Mouse (Mus musculus): Measurements from ENCODE around the gene Nr2f2. TPM values are rescaled to one million over a fixed set of nuclear protein-coding genes. Genes with fewer than 3 reads are reported as not detected.

Nr2f2 gene
- polyA plus RNA-seq, 1 experiment from 2014 or later, result 107 TPM

- Histone ChIP-seq H3K36me3 (no peaks in the 10 kb centered on the region), H3K4me2 (no peak overlapping the region), H3K9ac (no peak overlapping the region), H3K27me3 (peaks cover 36% of the 10 kb centered on the region), H3K4me3 (no peak overlapping the region), H3K27ac (no peak overlapping the region), H3K4me1 (peaks cover 29% of the 10 kb centered on the region), H3K9me3 (no peaks in the 10 kb centered on the region)
- WGBS, result 81% methylated on average over 13 of the region's 13 CpGs
- ATAC-seq (ENCODE audit: borderline replicate concordance, extremely low read depth, low FRiP score, low TSS enrichment), result no peak
Measured at GRCm38 (mm10) chr7:70336571-70337240, 29.8 kb downstream of the Nr2f2 start.

DNA sequence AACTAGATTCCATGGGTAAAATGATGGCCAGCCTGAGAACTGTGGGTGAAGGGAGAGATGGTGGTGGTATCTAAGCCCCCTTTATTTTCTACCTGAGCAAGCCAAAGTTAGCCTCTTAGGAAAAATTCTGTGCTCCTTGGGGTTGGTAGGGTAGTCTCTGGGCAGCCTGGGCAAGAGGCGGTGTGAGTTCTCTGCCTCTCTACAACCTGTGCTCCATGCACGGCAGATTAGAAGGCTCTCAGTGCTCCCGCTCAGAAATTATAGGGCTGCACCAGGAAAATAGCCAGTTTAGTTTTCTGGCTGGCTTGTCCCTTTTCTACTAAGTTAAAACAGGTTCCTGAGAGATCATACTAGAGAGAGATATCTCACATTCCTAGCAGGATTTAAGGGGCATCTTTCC, 30.4 kb downstream of the Nr2f2 start:
- Histone ChIP-seq H3K27me3 (peaks cover 41% of the 10 kb centered on the region), H3K9ac (no peak overlapping the region), H3K36me3 (no peaks in the 10 kb centered on the region), H3K4me2 (no peak overlapping the region), H3K4me3 (no peak overlapping the region), H3K9me3 (no peaks in the 10 kb centered on the region), H3K4me1 (peaks cover 35% of the 10 kb centered on the region), H3K27ac (no peak overlapping the region)
- 90% methylated on average over 3 of the region's 3 CpGs for WGBS
- ATAC-seq (ENCODE audit: borderline replicate concordance, extremely low read depth, low FRiP score, low TSS enrichment), result no peak

GRCm38 (mm10) chr7:70335411-70335810, 31.1 kb downstream of the Nr2f2 start:
- H3K9ac ChIP-seq, result no peak overlapping the region
- no peak overlapping the region for H3K4me3 ChIP-seq
- H3K9me3 ChIP-seq, result no peaks in the 10 kb centered on the region
- WGBS, result 33% methylated on average over 7 of the region's 7 CpGs
- peaks cover 41% of the 10 kb centered on the region for H3K4me1 ChIP-seq
- ATAC-seq (ENCODE audit: borderline replicate concordance, extremely low read depth, low FRiP score, low TSS enrichment), result no peak
- no peak overlapping the region for H3K4me2 ChIP-seq
- peaks cover 47% of the 10 kb centered on the region for H3K27me3 ChIP-seq
- H3K36me3 ChIP-seq, result no peaks in the 10 kb centered on the region
- H3K27ac ChIP-seq, result no peak overlapping the region

DNA sequence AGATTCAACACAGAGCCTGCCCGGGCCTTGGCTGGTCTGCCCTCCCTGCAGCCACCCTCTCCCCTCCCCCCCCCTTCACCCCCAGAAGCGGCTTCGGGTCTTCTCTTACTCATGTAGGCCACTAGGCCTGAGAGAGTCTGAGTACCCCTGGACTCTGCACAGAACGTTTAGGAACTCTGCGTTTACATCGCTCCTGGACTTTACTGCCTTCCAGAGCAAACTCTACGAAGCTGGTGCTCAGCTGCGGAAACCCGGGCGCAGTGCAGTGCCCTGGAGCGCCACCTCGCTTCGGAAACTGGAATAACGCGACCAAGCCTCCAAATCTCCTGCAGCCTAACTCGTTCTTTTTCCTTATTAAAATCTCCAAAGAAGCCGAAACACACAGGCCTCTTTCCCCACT, 31.7 kb downstream of the Nr2f2 start:
- WGBS, result 2% methylated on average over 17 of the region's 17 CpGs

GRCm38 (mm10) chr7:70333851-70334250, 32.7 kb downstream of the Nr2f2 start:
- Histone ChIP-seq H3K4me3 (no peak overlapping the region), H3K9ac (no peak overlapping the region), H3K36me3 (no peaks in the 10 kb centered on the region), H3K27me3 (peaks cover 62% of the 10 kb centered on the region), H3K27ac (no peak overlapping the region), H3K4me1 (peaks cover 41% of the 10 kb centered on the region), H3K9me3 (no peaks in the 10 kb centered on the region), H3K4me2 (no peak overlapping the region)
- WGBS, result 41% methylated on average over 11 of the region's 11 CpGs
- no peak for ATAC-seq (ENCODE audit: borderline replicate concordance, extremely low read depth, low FRiP score, low TSS enrichment)

More for the DNA sequence above, 31.7 kb downstream of the Nr2f2 start:
- ATAC-seq (ENCODE audit: borderline replicate concordance, extremely low read depth, low FRiP score, low TSS enrichment), result peak; percentile 44; the same call in 1 of the 2 replicates
- Histone ChIP-seq H3K36me3 (no peaks in the 10 kb centered on the region), H3K27me3 (peaks cover 52% of the 10 kb centered on the region), H3K9ac (no peak overlapping the region; the same call in 1 of the 2 replicates), H3K4me1 (peaks cover 41% of the 10 kb centered on the region), H3K4me3 (peak overlapping the region; percentile 23), H3K9me3 (no peaks in the 10 kb centered on the region), H3K27ac (no peak overlapping the region), H3K4me2 (peak overlapping the region; percentile 56)

- peaks cover 41% of the 10 kb centered on the region for H3K4me1 ChIP-seq
- WGBS, result 40% methylated on average over 14 of the region's 14 CpGs
- no peak for ATAC-seq (ENCODE audit: borderline replicate concordance, extremely low read depth, low FRiP score, low TSS enrichment)
- H3K9ac ChIP-seq, result no peak overlapping the region
- H3K4me2 ChIP-seq, result peak overlapping the region; percentile 93; the same call in 1 of the 2 replicates
- H3K4me3 ChIP-seq, result no peak overlapping the region
- no peaks in the 10 kb centered on the region for H3K9me3 ChIP-seq
- H3K36me3 ChIP-seq, result no peaks in the 10 kb centered on the region
- peaks cover 70% of the 10 kb centered on the region for H3K27me3 ChIP-seq
- H3K27ac ChIP-seq, result no peak overlapping the region
Measured at GRCm38 (mm10) chr7:70332926-70333664, 33.4 kb downstream of the Nr2f2 start.

GRCm38 (mm10) chr7:70332064-70332850, 34.3 kb downstream of the Nr2f2 start:
- peak overlapping the region; percentile 48 for H3K9ac ChIP-seq
- peaks cover 74% of the 10 kb centered on the region for H3K27me3 ChIP-seq
- H3K4me3 ChIP-seq, result peak overlapping the region; percentile 54
- peak; percentile 13; the same call in 1 of the 2 replicates for ATAC-seq (ENCODE audit: borderline replicate concordance, extremely low read depth, low FRiP score, low TSS enrichment)
- H3K9me3 ChIP-seq, result no peaks in the 10 kb centered on the region
- H3K4me2 ChIP-seq, result peak overlapping the region; percentile 93
- peaks cover 32% of the 10 kb centered on the region for H3K4me1 ChIP-seq
- no peak overlapping the region for H3K27ac ChIP-seq
- 10% methylated on average over 26 of the region's 26 CpGs for WGBS
- H3K36me3 ChIP-seq, result no peaks in the 10 kb centered on the region

GRCm38 (mm10) chr7:70331243-70332063, 35.1 kb downstream of the Nr2f2 start:
- peak overlapping the region; percentile 93 for H3K4me2 ChIP-seq
- peaks cover 78% of the 10 kb centered on the region for H3K27me3 ChIP-seq
- WGBS, result under 1% methylated on average over 48 of the region's 48 CpGs
- no peaks in the 10 kb centered on the region for H3K9me3 ChIP-seq
- peak overlapping the region; percentile 48 for H3K9ac ChIP-seq
- peak; percentile 70; the same call in 1 of the 2 replicates for ATAC-seq (ENCODE audit: borderline replicate concordance, extremely low read depth, low FRiP score, low TSS enrichment)
- H3K36me3 ChIP-seq, result no peaks in the 10 kb centered on the region
- H3K4me3 ChIP-seq, result peak overlapping the region; percentile 54
- no peak overlapping the region; the same call in 1 of the 2 replicates for H3K27ac ChIP-seq
- H3K4me1 ChIP-seq, result peaks cover 31% of the 10 kb centered on the region

DNA sequence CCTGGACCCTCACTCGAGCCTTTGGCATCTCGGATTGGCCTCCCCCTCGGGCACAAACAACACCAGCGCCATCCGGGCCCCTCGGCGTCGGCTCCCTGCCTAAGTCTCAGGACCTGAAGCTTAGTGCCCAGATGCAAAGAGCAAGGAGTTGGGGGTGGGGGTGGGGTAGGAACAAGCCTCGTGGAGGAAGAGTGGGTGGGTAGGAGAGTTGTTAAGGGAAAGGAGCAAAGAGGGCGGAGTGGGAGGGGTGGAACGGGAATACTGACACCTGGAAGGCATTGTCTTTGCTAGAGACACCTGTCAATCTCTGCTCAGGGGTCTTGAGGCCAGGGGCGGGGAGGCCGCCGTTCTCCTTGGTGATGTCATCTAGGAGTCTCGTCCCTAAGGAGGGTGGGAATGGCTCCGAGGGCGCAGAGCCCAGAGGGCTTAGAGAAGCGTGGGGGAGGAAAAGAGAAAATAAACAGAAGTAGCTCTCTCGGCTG, 35.7 kb downstream of the Nr2f2 start:
- Histone ChIP-seq H3K4me2 (peak overlapping the region; percentile 93), H3K9me3 (no peaks in the 10 kb centered on the region), H3K27ac (no peak overlapping the region), H3K9ac (peak overlapping the region; percentile 48), H3K4me1 (peaks cover 31% of the 10 kb centered on the region), H3K36me3 (no peaks in the 10 kb centered on the region), H3K27me3 (peaks cover 79% of the 10 kb centered on the region), H3K4me3 (peak overlapping the region; percentile 54)
- ATAC-seq (ENCODE audit: borderline replicate concordance, extremely low read depth, low FRiP score, low TSS enrichment), result peak; percentile 41; the same call in 1 of the 2 replicates
- WGBS, result 3% methylated on average over 19 of the region's 19 CpGs

DNA sequence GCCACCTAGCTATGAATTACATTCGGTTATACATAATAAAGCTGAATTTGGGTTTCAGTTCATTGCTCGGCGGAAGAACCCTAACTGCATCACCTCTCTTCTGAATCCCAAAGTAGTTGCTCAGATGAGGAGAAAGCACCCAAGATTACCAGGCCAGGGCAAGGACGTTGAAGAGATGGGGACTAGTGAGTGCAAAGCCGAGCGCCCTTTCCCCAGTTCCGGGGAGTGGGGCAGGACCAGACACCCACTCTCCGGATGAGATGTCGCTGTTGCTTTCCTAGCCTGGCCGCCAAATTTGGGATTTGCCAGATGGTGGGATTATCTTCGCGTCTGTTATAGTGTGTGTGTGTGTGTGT, 36.4 kb downstream of the Nr2f2 start:
- Histone ChIP-seq H3K9ac (no peak overlapping the region), H3K27ac (no peak overlapping the region), H3K27me3 (peaks cover 85% of the 10 kb centered on the region), H3K36me3 (no peaks in the 10 kb centered on the region), H3K9me3 (no peaks in the 10 kb centered on the region), H3K4me3 (no peak overlapping the region; the same call in 1 of the 2 replicates), H3K4me1 (peaks cover 31% of the 10 kb centered on the region), H3K4me2 (peak overlapping the region; percentile 93; the same call in 1 of the 2 replicates)
- no peak for ATAC-seq (ENCODE audit: borderline replicate concordance, extremely low read depth, low FRiP score, low TSS enrichment)
- WGBS, result 30% methylated on average over 12 of the region's 12 CpGs

Measured in lung, embryonic 15.5 days (tissue).